Mouse (Mus musculus): Measurements from ENCODE around the gene Mcf2. TPM values are rescaled to one million over a fixed set of nuclear protein-coding genes. Genes with fewer than 3 reads are reported as not detected.

The Mcf2 gene
- total RNA-seq (2017): not detected in 2 replicates

DNA sequence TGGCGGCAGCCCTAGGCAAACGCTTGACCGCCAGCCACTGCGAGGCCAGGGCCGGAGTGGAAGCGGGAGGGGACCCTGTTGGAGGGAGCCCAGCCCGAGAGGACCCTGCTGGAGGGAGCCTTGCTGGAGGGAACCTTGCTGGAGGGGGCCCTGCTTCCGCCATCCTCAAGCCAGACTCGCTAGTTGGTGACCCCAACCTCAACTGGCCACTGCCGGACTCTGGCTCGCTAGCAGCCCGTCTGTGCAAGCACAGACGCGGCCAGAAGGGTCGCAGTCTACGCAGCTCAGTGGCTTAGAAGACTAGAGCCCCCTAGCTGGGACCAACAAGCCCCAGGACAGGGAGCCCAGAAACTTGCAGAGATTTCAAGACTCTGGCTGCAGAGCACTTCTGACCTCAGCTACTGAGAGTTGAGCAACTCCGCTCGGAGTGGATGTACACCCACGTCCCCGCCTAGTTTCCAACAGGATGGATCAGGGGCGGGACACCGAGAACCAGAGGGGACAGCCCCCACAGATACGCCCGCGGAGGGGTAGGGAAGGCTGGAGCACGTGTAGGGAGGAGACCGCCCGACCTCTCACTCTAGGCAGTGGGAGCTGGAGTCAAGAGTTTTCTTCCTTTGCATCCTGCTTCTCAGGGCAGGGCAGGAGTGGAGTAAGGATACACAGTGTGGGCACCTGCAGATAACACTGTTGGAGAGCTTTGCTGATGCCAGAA is at the start of gene Mcf2:
TSS of gene Mcf2 (minus strand) at position 346 of the 715 bp plus-strand sequence.
- ATAC-seq (ENCODE audit: extremely low read depth, insufficient number of reproducible peaks, low FRiP score, poor library complexity, severe bottlenecking): no peak

DNA sequence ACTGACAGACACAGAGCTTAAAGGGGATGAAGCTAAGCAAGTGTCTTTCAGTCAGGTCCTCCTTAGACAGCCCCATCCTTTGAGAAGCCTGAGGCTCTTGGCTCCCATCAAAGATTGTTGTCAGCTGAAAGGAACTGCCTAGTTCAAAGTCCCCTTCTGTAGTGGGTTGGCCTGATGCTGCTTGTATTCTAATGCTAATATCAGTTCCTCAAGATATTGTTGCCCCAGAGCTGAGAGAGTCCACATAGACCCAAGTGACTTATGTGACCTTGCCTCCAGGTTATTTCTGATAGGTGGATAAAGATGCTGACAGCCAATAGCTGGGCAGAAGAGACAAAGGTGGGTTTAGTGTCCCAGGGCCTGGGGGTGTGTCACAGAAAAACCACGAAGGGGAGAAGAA is 8.8 kb upstream of the Mcf2 start:
- no peak for ATAC-seq (ENCODE audit: extremely low read depth, insufficient number of reproducible peaks, low FRiP score, poor library complexity, severe bottlenecking)

DNA sequence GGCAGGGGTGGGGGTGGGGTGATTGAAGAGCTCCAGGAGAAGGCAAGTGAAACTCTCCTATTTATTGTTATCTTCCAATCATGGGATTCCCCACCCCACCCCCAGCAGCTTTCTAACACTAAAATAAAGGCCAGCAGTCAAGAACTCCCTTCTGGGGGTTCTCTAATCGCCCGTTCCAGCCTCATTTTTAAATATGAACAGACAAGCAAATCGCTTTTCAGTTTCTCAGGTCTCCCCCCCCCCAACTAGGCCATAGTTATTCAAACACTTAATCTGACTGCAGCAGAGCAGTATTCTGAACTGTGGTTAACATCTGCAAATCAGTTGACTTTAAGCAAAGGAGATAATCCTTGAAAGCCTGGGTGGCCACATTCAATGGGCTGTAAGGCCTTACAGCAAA is 3.7 kb upstream of the Mcf2 start:
- ATAC-seq (ENCODE audit: extremely low read depth, insufficient number of reproducible peaks, low FRiP score, poor library complexity, severe bottlenecking): no peak

DNA sequence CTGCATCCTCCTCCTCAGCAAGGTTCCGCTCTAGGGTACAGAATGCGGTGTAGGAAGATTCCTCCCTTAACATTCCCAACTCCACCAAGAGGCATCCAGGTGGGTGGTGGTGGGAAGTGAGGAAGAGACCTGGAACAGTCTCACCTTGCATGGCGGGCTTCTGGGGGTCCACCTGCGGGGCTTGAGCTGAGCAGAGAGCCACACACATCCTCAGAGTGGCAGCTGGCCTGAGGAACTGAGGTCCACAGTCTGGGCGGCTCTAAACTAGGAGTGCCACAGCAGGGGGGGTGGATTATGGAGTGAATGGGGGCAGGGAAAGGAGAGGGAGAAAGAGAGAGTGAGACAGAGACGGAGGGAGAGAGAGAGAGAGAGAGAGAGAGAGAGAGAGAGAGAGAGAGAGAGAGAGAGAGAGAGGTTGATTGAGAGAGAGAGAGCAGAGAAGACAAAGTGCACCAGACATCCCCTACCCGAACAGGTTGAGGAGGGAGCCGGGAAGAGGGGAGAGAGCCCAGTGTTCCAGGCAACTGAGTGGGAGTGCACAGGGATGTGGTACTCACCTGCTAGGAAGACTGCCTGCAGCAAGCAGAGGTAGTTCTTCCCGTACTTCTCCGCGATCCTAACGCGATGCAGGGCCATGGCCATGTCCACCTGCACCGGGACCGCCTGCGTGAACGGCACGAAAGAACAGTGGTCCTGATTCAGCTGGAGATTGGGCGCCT is 705 bp downstream of the Mcf2 start:
- ATAC-seq (ENCODE audit: extremely low read depth, insufficient number of reproducible peaks, low FRiP score, poor library complexity, severe bottlenecking): no peak

DNA sequence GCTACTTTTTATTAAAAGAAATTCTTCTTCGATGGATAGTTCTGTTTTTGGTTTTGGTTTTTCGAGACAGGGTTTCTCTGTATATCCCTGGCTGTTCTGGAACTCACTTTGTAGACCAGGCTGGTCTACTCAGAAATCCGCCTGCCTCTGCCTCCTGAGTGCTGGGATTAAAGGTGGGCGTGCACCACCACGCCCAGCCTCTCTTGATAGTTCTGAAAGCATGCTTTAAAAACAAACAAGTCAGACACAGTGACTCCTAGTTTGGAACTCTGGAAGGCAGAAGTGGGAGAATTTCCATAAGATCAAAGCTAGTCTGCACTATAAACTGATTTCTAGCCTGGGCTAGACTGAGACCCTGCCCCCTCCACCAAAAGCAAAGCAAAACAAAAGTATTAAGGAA is 8.8 kb downstream of the Mcf2 start:
- no peak for ATAC-seq (ENCODE audit: extremely low read depth, insufficient number of reproducible peaks, low FRiP score, poor library complexity, severe bottlenecking)

DNA sequence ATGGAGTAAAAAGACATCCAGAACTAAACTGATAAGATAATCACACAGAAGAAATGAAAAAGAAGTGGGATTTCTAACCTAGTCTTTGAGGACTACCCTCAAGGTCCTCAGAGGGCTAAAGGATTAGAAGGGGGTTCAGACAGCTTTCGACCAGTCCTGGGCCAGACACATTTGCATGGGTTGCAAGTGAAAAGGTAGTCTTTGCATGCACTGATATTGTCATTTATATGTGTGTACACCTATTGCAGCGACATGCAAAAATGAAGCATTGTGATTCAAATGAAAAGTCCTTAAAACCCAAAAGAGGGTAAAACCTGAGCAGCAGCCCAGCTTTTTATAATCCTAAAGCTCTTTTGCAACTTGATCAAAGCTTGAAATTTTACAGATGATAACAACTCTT is 9.4 kb downstream of the Mcf2 start:
- ATAC-seq (ENCODE audit: extremely low read depth, insufficient number of reproducible peaks, low FRiP score, poor library complexity, severe bottlenecking): no peak

DNA sequence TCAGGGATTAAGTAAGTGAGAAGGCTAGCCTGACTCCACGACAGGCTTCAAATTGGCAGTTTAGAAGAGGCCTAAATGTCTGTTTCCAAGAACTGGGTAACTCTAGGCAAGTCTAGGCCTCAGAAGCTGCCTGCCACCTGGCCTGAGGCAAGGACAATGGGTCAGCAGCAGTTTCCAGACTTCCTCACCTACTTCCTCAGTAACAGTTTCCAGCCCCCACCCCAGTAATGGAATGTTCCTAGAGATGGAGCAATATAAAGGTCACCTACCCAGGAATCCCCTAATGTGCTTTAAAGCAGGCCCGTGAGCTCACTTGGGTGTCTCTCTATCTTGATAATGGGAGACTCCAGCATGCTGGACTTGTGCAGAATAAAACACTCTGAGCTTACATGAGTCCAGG is 10.1 kb downstream of the Mcf2 start:
- ATAC-seq (ENCODE audit: extremely low read depth, insufficient number of reproducible peaks, low FRiP score, poor library complexity, severe bottlenecking): no peak

DNA sequence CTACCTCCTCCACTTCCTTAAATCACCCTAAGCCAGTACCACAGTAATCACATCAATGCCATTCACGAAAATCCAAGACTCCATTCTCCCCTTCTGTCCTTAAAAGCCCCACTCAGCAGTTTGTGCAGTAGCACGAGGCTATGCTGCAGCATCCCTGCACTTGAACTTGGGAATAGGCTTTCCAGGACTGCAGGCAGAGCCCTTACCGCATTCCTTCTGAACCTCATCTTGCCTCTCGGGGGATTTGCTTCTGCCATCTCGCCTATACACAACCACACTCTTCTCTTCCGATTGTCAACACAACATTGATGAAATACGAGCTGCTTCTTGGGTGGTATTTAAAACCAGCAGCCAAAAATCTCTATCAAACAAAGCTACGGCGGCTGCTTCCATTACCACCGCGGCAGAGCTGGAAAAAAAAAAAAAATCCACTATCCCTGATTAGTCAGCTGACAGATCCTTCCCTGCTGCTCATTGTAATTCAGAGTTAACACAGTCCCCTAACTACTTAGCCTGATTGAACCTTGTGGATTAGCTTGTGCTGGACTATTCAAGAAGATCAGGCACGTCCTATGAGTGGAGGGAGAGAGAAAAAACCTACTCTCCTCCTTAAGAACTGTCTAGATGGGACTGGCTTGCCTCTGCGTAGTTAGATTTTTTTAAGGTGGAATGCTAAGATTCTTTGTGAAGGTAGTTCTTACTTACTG is 31.5 kb downstream of the Mcf2 start:
- ATAC-seq (ENCODE audit: extremely low read depth, insufficient number of reproducible peaks, low FRiP score, poor library complexity, severe bottlenecking): no peak

DNA sequence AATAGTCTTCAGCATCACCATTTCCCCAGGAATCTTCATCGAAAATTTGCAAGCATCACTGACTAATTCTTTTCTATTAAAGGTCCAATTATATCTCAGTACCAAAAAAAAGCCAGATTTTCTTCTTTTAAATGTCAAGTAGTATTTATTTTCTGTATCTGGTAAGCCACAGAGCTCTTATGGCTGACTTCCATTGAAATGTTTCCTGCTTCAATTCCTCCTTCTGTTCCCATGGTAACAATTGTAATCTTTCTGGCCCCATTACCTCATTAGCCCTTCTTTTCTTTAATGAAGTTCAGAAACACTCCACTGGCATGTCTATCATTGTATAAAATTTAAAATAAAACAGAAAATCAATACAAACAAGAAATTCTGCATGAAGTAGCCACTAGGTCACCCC is 103.5 kb downstream of the Mcf2 start:
- no peak for ATAC-seq (ENCODE audit: extremely low read depth, insufficient number of reproducible peaks, low FRiP score, poor library complexity, severe bottlenecking)

DNA sequence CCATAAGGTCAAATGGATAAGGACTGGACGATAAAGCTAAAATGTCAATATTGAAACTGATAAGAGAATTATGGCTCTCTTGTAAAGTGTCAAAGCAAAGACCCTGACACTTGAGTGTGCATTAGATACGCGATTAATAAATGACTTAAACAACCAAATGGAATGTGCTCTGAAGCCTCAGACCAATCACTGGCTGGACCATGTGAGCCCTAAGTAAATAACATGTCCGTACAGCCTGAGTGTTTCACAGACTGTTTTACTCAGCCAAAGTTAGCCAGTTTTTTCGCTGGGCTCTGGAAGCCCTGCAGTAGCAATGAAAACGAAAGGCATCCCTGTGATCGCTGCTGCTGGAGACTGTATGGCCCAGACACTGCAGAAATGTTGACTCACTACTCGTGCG is 123.7 kb downstream of the Mcf2 start:
- ATAC-seq (ENCODE audit: extremely low read depth, insufficient number of reproducible peaks, low FRiP score, poor library complexity, severe bottlenecking): no peak

DNA sequence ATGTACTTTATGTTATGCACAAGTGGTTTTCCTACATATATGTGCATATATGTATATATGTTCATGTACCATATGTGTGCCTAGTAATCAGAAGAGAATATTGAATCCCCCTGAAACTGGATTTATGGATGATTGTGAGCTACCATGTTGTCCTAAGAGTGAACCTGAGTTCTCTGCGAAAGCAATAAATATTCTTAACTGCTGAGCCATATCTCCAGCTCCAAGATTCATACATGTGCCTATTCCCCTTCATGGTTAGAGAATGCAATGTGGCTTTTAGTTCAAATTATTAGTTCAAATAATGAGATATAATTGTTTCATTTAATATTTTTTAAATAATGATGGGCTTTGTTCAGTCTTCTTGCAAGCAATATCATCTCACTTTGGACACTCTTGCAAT is 124.1 kb downstream of the Mcf2 start:
- ATAC-seq (ENCODE audit: extremely low read depth, insufficient number of reproducible peaks, low FRiP score, poor library complexity, severe bottlenecking): no peak

DNA sequence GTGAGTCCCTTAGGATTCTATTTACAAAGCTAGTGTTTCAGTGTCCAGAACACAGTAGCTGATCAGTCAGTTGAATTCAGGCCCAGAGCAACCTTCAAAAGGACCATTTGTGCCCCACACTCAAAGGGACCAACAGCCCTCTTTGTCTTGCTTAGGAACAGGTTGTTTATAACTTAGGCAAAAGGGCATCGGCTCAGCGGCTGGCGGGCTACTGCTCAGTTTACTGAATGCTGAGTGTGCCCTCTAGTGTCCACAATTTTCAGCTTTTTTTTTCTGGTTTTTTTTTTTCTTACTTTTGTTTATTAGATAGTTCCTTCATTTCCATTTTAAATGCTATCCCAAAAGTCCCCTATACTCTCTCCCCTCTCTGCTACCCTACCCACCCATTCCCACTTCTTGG is 152.2 kb downstream of the Mcf2 start:
- ATAC-seq (ENCODE audit: extremely low read depth, insufficient number of reproducible peaks, low FRiP score, poor library complexity, severe bottlenecking): peak; percentile 58; the same call in 1 of the 2 replicates

DNA sequence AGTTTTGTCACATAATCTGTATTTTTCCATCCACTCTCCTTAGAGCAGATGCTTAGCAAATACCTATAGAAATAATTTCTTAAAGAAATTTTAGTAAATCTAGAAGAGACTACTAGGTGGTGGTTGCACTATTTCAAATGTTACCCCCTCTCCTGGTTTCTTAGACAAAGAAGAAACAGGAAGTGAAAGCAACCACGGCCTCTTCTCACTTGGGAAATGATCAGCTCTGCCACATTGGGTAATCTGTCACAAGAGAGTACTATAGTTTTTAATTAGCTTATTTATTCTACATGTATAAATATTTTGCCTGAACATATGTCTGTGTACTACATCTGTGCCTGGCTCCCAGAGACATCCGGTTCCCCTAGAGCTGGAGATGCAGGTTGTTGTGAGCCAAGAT is 157.3 kb downstream of the Mcf2 start:
- ATAC-seq (ENCODE audit: extremely low read depth, insufficient number of reproducible peaks, low FRiP score, poor library complexity, severe bottlenecking): peak; percentile 39; the same call in 1 of the 2 replicates

DNA sequence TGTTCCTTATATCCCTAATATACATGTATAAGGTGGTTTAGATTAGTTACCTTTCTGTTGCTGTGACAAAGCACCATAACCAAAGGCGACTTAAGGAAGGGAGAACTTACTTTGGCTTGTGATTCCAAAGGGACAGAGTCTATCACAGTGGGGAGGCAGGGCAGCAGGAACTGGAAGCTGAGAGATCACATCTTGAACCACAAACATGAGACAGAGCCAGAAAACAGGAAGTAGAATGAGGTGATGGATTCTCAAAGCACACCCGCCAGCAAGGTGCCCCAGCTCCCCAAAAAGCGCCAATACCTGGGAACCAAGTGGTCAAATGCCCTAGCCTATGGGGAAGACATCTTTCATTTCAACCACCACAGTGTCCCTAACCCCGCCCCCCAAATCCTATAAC is 157.9 kb downstream of the Mcf2 start:
- ATAC-seq (ENCODE audit: extremely low read depth, insufficient number of reproducible peaks, low FRiP score, poor library complexity, severe bottlenecking): no peak

DNA sequence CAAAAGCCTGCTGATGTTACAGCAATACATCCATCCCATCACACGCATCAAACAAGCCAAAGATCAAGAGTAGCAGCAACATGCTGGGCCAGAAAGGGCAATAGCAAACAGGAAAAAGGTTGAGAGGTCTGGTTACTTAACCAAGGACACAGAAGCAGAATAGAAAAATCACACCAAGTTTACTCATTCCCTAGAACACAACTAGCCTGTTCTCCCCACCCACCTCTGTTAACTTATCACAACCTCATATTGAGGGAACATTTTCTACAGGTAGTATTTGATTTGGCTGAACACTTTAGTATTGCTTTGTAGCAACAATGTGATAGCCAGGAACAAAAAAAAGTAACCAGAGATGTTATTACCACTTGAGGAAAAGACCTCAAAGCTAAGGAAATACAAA is 164.3 kb downstream of the Mcf2 start:
- ATAC-seq (ENCODE audit: extremely low read depth, insufficient number of reproducible peaks, low FRiP score, poor library complexity, severe bottlenecking): no peak

DNA sequence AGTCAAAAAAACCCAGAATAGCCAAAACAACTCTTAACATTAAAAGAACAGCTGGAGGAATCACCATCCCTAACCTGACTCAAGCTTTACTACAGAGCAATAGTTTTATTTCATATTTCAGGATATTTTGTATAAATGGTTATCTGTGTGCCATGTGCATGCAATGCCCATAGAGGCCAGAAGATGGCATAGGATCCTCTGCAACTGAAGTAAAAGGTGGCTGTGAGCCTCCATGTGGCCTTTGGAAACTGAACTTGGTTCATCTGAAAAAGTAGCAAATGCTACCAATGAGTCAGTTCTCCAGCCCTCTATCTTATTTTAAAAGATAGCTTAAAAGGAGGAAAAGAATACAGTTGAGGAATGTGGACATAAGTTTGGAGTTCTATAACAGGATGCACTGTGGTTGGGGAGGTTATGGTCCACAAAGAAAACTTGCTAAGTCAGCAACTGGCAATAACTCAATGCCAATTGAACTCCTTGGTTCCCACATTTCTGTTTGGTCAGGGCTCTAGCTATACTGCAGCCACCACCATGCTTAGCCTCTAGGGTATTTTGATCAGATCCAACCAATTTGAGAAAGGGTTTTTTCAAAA is 165.7 kb downstream of the Mcf2 start:
- peak; percentile 75; the same call in 1 of the 2 replicates for ATAC-seq (ENCODE audit: extremely low read depth, insufficient number of reproducible peaks, low FRiP score, poor library complexity, severe bottlenecking)

Data from neutrophil, adult 5-6 weeks (primary cell).